Mouse (Mus musculus) neural tube, embryonic 12.5 days (tissue): ENCODE measurements around the gene Lyst. TPM values are rescaled to one million over a fixed set of nuclear protein-coding genes. Genes with fewer than 3 reads are reported as not detected.
"Not testable (repeated sequence)": the region's sequence is repeated elsewhere in the genome, so short reads cannot be mapped to it uniquely, and the experiment has no call there.

ENCODE experiments used
- ATAC-seq: fragments of 200-750 bp; cut with Nextera tagmentation; 2 replicates; pipeline ENCODE4 v1.8.0; 2017; ENCODE audit warnings: low read depth, mild to moderate bottlenecking, moderate TSS enrichment, moderate library complexity; ENCODE audit not compliant: low FRiP score
- H3K27ac ChIP-seq: fragments of 300-500 bp; sonication (generic); 2 replicates; pipeline ENCODE4 v1.5.1; 2016
- H3K27me3 ChIP-seq: fragments of 300-500 bp; sonication (generic); replicated peaks from 2 replicates; pipeline ENCODE4 v1.6.1; 2016; ENCODE audit warnings: mild to moderate bottlenecking
- H3K36me3 ChIP-seq: fragments of 300-500 bp; sonication (generic); 2 replicates; pipeline ENCODE4 v1.6.1; 2016; ENCODE audit warnings: mild to moderate bottlenecking
- H3K4me1 ChIP-seq: fragments of 300-500 bp; sonication (generic); 2 replicates; pipeline ENCODE4 v1.6.1; 2016
- H3K4me2 ChIP-seq: fragments of 300-500 bp; sonication (generic); replicated peaks from 2 replicates; pipeline ENCODE4 v1.6.1; 2016; ENCODE audit warnings: mild to moderate bottlenecking
- H3K4me3 ChIP-seq: fragments of 300-500 bp; sonication (generic); 2 replicates; pipeline ENCODE4 v1.5.1; 2016
- H3K9ac ChIP-seq: fragments of 300-500 bp; sonication (generic); 2 replicates; pipeline ENCODE4 v1.6.1; 2016; ENCODE audit warnings: mild to moderate bottlenecking
- H3K9me3 ChIP-seq: fragments of 300-500 bp; sonication (generic); 2 replicates; pipeline ENCODE4 v1.6.1; 2016; ENCODE audit warnings: mild to moderate bottlenecking
- WGBS: fragments of 180-500 bp; shearing (Covaris S2); methylation state at CpG from one replicate; pipeline ENCODE4 v1.1.7; 2016; 5-methylcytosine and 5-hydroxymethylcytosine counted together
- polyA plus RNA-seq: library from polyadenylated mRNA; unstranded; fragments of >200 nt; fragmentation: Nextera tagmentation; extraction: Ambion mirVana; gene quantifications from 2 replicates; pipeline ENCODE4 v1.2.1, GENCODE M21; 2016

Gene Lyst
- polyA plus RNA-seq, 1 experiment from 2014 or later: 3.5 TPM

DNA sequence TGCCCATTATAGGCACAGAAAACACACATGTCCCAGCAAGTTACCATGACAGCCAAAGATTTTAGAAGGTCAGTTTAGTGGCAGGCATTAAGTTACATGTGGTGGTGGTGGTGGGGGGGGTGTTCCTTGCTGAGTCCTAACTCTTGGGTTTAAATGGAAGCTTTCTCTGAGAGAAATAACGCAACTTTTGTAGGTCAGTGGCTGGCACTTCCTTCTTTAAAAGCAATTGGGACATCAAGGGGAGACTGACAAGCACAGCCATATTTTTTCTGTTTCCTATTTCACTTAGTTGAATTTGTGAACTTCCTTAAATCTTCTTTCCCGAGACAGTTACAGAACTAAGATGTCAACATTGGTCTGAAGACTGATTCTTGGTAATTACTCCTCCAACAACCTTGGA, 75.9 kb downstream of the Lyst start:
- H3K4me2 ChIP-seq, H3K4me3 ChIP-seq, ATAC-seq, H3K36me3 ChIP-seq, H3K9ac ChIP-seq, H3K4me1 ChIP-seq, H3K9me3 ChIP-seq, H3K27ac ChIP-seq, H3K27me3 ChIP-seq: not testable (repeated sequence)
- WGBS: 94% methylated on average over 2 of the region's 2 CpGs

DNA sequence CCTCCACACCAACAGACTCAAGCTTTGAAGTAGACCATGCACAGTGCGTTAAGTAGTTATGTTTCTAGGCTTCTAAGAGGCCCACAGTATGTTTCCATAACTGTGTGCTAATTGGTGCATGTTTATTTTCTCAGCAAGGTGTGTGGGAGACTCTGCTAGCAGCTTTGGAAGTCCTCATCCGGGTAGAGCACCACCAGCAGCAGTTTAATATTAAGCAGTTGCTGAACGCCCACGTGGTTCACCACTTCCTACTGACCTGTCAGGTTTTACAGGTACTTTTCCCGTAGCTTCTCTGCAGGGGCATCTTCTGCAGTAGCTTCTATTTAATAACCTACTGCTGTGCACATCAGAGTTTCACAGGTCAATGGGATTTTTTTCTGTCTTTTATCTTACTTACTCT, 80.5 kb downstream of the Lyst start:
- H3K4me2 ChIP-seq: no peak overlapping the region
- no peak overlapping the region for H3K4me3 ChIP-seq
- H3K27me3 ChIP-seq: no peaks in the 10 kb centered on the region
- no peak overlapping the region for H3K9ac ChIP-seq
- no peak overlapping the region for H3K27ac ChIP-seq
- peaks cover 6% of the 10 kb centered on the region; the same call in 1 of the 2 replicates for H3K36me3 ChIP-seq
- ATAC-seq: no peak
- no peaks in the 10 kb centered on the region for H3K4me1 ChIP-seq
- WGBS: 72% methylated on average over 5 of the region's 5 CpGs
- no peaks in the 10 kb centered on the region for H3K9me3 ChIP-seq

DNA sequence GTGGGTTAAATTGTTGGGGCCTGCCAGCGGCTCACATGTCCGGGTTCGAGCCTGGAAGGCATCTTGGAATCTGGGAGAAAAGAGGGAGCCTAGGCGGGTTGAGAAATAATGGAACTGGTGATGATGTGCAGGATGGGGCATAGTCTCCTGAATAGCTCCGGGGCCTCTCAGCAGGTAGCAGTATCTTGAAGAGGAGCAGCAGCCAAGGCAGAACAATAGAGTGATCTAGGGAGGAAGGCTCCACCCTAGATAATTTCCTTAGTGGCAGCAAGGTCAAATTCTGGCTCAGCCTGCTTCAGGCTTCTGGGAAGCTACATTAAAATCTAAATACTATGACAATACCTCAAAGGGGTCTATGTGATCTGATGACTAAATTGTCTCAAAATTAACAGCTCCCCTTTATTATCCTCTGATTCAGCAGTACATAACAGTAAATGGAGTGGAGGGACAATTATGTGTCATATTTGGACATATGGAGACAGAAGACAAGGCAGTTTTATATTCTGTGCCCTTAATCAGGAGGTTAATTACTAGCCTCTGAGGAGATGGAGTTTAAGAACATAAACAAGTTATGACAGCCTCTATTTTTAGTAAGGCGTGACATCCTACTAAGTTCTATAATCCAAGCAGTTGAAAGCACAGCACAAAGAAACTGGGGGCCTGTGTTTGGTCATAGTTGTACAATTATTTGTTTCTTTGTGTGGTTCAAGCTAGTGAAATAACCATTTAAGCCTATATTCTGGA, 81.6 kb downstream of the Lyst start:
- no peak for ATAC-seq
- no peaks in the 10 kb centered on the region for H3K9me3 ChIP-seq
- H3K4me3 ChIP-seq: no peak overlapping the region
- no peak overlapping the region for H3K4me2 ChIP-seq
- H3K27ac ChIP-seq: no peak overlapping the region
- WGBS: 63% methylated on average over 6 of the region's 6 CpGs
- H3K36me3 ChIP-seq: peaks cover 6% of the 10 kb centered on the region; the same call in 1 of the 2 replicates
- no peaks in the 10 kb centered on the region for H3K27me3 ChIP-seq
- no peaks in the 10 kb centered on the region for H3K4me1 ChIP-seq
- H3K9ac ChIP-seq: no peak overlapping the region

DNA sequence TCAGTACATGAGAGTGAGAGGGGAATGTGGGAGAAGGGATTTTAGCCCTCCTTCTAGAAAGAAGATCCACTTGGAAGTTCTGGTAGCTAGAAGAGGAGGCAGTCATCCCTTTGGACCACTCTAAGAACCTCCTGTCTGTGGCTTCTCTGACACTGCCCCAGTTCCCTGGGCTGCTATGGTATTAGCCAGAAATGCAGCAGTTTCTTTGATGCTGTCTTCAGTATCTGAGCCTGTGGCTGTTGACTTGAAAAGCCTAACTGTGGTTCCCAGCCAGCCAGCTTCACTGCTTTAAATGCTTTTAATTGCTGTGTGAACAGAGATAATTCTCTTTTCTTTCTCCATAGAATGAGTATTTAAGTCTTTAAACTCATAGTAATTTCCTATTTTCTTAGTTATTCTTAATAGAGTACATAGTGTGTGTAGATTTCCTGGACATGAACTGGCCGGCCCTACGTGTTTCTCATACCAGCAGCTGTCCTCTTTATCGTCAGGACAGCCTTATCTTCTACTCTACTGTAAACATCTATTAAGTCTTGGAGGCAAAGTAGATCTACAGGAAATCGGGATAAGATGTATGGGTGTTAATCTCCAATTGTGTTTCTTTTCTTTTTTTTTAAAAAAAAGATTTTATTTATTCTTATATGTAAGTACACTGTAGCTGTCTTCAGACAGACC, 84.6 kb downstream of the Lyst start:
- Histone ChIP-seq H3K9me3 (no peaks in the 10 kb centered on the region), H3K27me3 (no peaks in the 10 kb centered on the region), H3K4me3 (no peak overlapping the region), H3K27ac (no peak overlapping the region), H3K4me2 (no peak overlapping the region), H3K4me1 (no peaks in the 10 kb centered on the region), H3K9ac (no peak overlapping the region), H3K36me3 (peaks cover 11% of the 10 kb centered on the region; the same call in 1 of the 2 replicates)
- WGBS: 96% methylated on average over 4 of the region's 4 CpGs
- ATAC-seq: no peak

DNA sequence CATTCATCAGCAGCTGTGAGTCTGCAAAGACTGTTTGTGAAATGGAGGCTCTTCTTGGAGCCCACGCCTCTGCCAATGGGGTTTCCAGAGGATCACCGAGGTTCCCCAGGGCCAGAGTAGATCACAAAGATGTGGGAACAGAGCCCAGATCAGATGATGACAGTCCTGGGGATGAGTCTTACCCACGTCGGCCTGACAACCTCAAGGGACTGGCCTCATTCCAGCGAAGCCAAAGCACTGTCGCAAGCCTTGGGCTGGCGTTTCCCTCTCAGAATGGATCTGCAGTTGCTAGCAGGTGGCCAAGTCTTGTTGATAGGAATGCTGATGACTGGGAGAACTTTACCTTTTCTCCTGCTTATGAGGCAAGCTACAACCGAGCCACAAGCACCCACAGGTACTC, 87.7 kb downstream of the Lyst start:
- ATAC-seq: no peak
- Histone ChIP-seq H3K9me3 (no peaks in the 10 kb centered on the region), H3K4me2 (no peak overlapping the region)

DNA sequence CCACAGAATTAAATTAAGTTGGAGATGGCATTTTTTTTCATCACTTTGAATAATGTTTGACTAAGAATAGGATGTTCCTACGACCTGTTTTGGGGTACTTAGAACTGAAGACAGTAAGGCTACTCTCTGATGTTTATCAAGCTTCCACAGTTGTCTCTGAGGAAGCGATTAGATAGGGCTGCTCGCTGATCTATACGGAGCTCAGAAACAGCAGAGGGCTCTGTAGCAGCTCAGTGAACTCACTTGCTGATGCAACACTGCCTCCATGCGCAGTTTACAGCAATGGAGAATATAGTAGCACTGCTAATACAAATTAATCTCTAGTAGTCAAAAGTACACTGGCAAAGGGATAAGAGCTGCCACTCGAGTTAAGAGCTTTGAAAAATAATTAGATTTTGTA, 91.4 kb downstream of the Lyst start:
- Histone ChIP-seq H3K4me2 (no peak overlapping the region), H3K27me3 (no peaks in the 10 kb centered on the region), H3K4me1 (no peaks in the 10 kb centered on the region), H3K27ac (no peak overlapping the region), H3K36me3 (peaks cover 5% of the 10 kb centered on the region; the same call in 1 of the 2 replicates), H3K4me3 (no peak overlapping the region), H3K9ac (no peak overlapping the region), H3K9me3 (no peaks in the 10 kb centered on the region)
- WGBS: 68% methylated on average over 6 of the region's 6 CpGs
- no peak for ATAC-seq

More for the DNA sequence above, 87.7 kb downstream of the Lyst start:
- H3K27ac ChIP-seq: no peak overlapping the region
- peaks cover 11% of the 10 kb centered on the region; the same call in 1 of the 2 replicates for H3K36me3 ChIP-seq
- H3K27me3 ChIP-seq: no peaks in the 10 kb centered on the region
- no peak overlapping the region for H3K4me3 ChIP-seq
- WGBS: 86% methylated on average over 8 of the region's 8 CpGs
- no peaks in the 10 kb centered on the region for H3K4me1 ChIP-seq
- no peak overlapping the region for H3K9ac ChIP-seq

DNA sequence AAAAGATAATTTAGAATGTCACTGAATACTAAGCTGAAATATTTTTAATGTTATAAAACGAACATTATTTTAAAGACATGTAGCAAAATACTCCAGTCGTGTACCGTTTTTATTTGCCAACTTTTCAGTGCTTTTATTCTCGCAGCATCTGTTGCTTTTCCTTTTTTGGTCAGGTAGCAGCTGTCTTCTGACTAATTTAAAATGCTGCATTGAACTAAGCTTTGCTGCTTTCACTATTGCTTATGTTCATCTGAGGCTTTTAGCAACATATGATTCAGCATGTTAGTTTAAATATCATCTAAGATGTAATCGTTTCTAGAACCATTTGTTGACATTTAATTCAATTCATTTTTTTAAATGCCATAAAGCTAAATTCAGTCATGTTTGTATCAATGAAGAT, 113.3 kb downstream of the Lyst start:
- Histone ChIP-seq H3K36me3 (peaks cover 3% of the 10 kb centered on the region), H3K4me1 (no peaks in the 10 kb centered on the region), H3K9me3 (no peaks in the 10 kb centered on the region), H3K9ac (no peak overlapping the region), H3K4me3 (no peak overlapping the region), H3K4me2 (no peak overlapping the region), H3K27ac (no peak overlapping the region), H3K27me3 (no peaks in the 10 kb centered on the region)
- 89% methylated on average over 5 of the region's 5 CpGs for WGBS
- ATAC-seq: no peak

DNA sequence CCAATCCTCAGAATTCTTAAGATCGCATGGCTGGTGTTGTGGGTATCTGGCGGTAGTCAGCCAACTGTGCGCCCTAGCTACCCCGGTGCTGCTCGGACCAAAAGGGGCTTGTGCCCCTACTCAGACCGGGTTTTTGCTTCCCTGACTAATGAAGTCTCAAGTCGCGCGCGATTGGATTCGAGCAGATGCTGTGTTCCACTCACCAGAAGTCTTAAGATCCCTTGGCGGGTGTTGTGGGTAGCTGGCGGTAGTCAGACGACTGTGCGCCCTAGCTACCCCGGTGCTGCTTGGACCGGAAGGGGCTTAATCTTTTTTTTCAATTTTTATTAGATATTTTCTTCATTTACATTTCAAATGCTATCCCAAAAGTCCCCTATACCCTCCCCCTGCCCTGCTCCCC, 131.2 kb downstream of the Lyst start:
- H3K4me2 ChIP-seq, H3K9me3 ChIP-seq, H3K4me1 ChIP-seq, ATAC-seq, H3K9ac ChIP-seq, H3K4me3 ChIP-seq, H3K27me3 ChIP-seq, H3K36me3 ChIP-seq, H3K27ac ChIP-seq: not testable (repeated sequence)
- 92% methylated on average over 17 of the region's 17 CpGs for WGBS

DNA sequence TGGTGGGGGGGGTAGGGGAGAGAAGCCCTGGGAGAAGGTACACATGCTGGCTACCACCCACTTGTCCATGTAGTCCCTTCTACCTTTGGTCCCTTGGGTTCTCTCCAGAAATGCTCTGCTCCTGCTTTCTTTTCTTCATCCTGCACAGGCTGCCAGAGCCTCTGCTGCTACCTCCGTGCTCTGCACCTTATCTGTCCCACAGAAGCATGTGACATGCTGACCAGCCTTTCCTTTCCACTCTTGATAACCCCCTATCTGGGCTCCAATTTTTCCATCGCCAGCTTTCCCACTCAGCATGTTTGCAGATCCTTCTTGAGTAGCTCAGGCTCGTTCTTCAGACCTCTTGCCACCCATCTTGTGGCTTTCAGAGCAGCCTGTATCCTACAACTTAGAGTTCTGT, 133.1 kb downstream of the Lyst start:
- H3K9ac ChIP-seq: no peak overlapping the region
- WGBS: 87% methylated on average over 3 of the region's 3 CpGs
- H3K4me1 ChIP-seq: no peaks in the 10 kb centered on the region
- no peak overlapping the region for H3K4me2 ChIP-seq
- H3K4me3 ChIP-seq: no peak overlapping the region
- H3K27ac ChIP-seq: no peak overlapping the region
- H3K27me3 ChIP-seq: no peaks in the 10 kb centered on the region
- ATAC-seq: no peak
- H3K9me3 ChIP-seq: no peaks in the 10 kb centered on the region
- 0 out of 2 replicates have a peak, but pooled peaks cover 3% of the 10 kb centered on the region for H3K36me3 ChIP-seq

DNA sequence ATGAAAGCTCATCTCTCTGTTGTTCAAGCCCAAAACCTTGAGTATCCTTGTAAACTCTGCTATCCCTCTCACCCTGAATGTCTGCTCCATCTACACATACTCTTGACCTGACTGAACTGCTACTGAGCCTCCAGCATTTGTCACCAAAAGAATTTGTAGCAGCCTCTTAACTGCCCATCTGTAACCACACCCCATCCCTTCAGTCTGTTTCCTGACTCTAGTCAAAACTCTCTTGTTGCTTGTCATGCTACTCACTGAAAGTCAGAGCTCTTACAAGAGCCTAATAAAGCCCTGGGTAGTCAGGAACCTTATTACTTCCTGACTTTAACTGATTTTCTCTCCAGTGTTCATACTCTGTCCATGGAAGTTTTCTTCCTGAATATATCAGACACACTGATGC, 133.6 kb downstream of the Lyst start:
- ATAC-seq: no peak
- Histone ChIP-seq H3K4me3 (no peak overlapping the region), H3K9me3 (no peaks in the 10 kb centered on the region), H3K9ac (no peak overlapping the region), H3K4me1 (no peaks in the 10 kb centered on the region), H3K27me3 (no peaks in the 10 kb centered on the region), H3K27ac (no peak overlapping the region), H3K4me2 (no peak overlapping the region), H3K36me3 (0 out of 2 replicates have a peak, but pooled peaks cover 3% of the 10 kb centered on the region)

DNA sequence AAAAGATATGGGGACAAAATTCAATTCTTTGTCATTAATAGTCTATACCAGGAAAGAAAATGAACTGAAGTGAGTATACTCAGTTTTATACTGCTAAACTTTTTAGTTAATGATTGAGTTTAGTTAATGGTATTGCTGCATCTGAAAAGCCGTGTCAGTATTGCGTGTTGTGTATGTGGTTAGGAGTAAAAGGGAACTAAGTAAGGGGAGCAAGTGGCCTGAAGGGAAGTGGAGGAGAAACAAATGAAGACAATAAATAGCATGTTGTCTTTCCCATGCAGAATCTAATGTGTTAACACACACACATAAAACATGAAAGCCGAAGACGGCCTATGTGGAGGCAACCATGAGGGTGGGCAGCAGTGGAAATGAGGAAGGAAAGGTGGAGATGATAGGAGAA, 149.0 kb downstream of the Lyst start:
- Histone ChIP-seq H3K4me1 (no peaks in the 10 kb centered on the region), H3K36me3 (peaks cover 6% of the 10 kb centered on the region; the same call in 1 of the 2 replicates), H3K9me3 (no peaks in the 10 kb centered on the region), H3K9ac (no peak overlapping the region), H3K27me3 (no peaks in the 10 kb centered on the region), H3K27ac (no peak overlapping the region), H3K4me2 (no peak overlapping the region), H3K4me3 (no peak overlapping the region)
- no peak for ATAC-seq
- WGBS: 96% methylated on average over 4 of the region's 4 CpGs

DNA sequence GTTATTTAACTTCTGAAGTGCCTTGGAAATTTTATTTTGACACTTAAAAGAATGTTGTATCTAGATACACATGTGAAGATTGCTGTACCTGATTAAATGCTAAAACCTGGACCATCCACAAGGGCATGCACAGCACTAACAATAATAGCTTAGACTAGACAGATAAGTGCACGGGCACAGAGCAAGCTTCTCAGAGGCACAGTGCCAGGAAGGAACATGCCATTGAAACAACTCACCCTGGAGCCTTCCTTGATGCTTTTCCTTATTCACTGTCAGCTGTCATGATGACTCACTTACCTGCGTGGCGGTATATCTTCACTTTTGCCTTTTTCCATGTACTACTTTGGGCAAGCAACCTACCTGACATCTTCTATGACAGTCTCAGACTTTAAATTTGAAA, 155.7 kb downstream of the Lyst start:
- ATAC-seq: no peak
- Histone ChIP-seq H3K27me3 (no peaks in the 10 kb centered on the region), H3K4me1 (no peaks in the 10 kb centered on the region), H3K36me3 (peaks cover 6% of the 10 kb centered on the region; the same call in 1 of the 2 replicates), H3K4me3 (no peak overlapping the region), H3K9ac (no peak overlapping the region), H3K4me2 (no peak overlapping the region), H3K9me3 (no peaks in the 10 kb centered on the region), H3K27ac (no peak overlapping the region)
- WGBS: 96% methylated on average over 3 of the region's 3 CpGs
